Mouse (Mus musculus): ENCODE measurements at regions not wholly inside any gene's neighbourhood (a gene's known extent, or its start where the extent isn't known, plus 50 kb on each side); places are given as distances from the start of the nearest gene placed in this dataset.

GRCm38 (mm10) chr7:114912109-114912508, 168.6 kb downstream of the Insc start:
- DNase-seq (ENCODE audit: low spot score in 2 of 2), result no peak

DNA sequence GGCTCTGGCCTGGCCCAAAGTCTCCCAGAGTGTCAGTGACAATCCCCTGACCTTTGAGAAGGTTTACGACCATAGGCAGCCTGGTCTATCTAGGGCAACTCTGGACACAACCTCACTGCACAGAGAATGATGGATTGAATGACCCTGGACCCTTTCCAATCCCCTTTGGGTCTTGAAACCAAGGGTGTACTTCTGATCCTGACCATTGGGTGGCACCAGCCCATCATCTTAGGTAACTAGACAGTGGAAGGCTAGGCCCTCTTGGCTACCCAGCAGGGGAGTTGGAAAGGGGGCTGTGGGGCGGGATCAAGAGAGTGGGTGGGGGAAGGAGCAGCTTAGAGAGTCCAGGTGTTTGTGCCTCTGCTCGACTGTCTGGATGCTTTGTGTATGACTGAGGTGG, 178.7 kb downstream of the Insc start:
- peak; percentile 48 to 82 for DNase-seq (ENCODE audit: low spot score in 2 of 2)

GRCm38 (mm10) chr7:114933861-114934260, 190.4 kb downstream of the Insc start:
- DNase-seq (ENCODE audit: low spot score in 2 of 2), result no peak

- DNase-seq (ENCODE audit: low spot score in 2 of 2), result no peak
Observed at GRCm38 (mm10) chr7:114950759-114951158, 207.3 kb downstream of the Insc start.

DNA sequence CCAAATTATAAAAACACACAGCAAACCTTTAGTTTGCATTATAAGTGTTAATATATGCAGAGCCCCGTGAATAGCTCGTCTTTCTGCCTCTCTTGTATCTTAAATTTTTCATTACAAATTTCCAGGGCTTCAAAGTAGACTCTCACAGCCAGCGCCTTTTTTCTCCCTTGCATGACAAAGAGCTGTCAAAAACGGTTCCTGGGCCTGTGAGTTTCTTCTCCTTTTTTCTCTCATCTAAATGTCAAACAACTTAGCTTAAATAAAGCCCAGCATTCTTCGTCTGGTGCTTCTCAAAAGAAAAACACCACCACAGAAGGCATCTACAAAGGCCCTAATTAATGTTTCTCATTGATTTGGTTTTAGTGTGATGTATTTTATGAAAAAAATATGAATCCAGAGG, 219.7 kb downstream of the Insc start:
- DNase-seq (ENCODE audit: low spot score in 2 of 2), result no peak

DNA sequence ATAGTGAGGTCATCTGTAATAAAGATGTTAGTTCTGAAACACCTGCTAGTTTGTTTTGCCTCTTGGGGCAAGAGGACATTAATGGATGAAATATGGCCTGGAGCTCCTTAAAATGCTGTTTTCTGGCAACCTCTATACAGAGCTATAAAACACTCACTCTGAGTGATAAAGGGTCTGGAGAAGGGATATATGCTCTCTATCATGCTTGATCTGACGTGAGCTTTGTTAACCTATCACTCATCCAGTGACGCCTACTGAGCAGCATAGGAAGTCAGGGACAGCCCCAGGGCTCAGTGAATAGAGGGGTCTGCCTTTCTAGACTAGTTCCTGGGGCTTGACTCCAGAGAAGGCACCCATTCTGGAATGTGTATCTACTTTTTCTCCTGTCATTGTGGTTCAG, 222.4 kb downstream of the Insc start:
- no peak for DNase-seq (ENCODE audit: low spot score in 2 of 2)

GRCm38 (mm10) chr7:114986481-114986880, 243.0 kb downstream of the Insc start:
- DNase-seq (ENCODE audit: low spot score in 2 of 2), result no peak

GRCm38 (mm10) chr7:114991255-114991654, 247.8 kb downstream of the Insc start:
- peak in 1 of 2 experiments; percentile 28 for DNase-seq (ENCODE audit: low spot score in 2 of 2)

DNA sequence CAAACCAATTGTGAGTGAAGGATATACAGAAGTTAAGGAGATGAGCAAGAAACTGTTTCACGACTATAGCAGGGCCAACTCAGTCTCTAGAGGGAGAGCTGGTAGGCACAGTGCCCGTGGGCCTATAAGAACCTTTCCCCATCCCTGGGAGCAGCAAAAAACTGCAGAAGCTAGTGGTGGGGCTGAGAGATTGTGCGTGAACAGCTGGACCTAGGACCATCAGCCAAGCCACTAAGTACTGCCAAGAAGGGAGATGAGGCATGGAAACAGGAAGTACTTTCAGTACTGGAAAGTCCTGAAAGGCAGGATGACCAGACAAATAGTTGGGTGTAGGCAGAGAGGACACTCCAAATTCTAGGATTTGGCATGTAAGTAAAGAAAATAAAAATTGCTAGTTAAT, 248.9 kb downstream of the Insc start:
- DNase-seq (ENCODE audit: low spot score in 2 of 2), result no peak

- peak in 1 of 2 experiments; percentile 14 for DNase-seq (ENCODE audit: low spot score in 2 of 2)
Observed at GRCm38 (mm10) chr7:115000796-115001524, 257.5 kb downstream of the Insc start.

DNA sequence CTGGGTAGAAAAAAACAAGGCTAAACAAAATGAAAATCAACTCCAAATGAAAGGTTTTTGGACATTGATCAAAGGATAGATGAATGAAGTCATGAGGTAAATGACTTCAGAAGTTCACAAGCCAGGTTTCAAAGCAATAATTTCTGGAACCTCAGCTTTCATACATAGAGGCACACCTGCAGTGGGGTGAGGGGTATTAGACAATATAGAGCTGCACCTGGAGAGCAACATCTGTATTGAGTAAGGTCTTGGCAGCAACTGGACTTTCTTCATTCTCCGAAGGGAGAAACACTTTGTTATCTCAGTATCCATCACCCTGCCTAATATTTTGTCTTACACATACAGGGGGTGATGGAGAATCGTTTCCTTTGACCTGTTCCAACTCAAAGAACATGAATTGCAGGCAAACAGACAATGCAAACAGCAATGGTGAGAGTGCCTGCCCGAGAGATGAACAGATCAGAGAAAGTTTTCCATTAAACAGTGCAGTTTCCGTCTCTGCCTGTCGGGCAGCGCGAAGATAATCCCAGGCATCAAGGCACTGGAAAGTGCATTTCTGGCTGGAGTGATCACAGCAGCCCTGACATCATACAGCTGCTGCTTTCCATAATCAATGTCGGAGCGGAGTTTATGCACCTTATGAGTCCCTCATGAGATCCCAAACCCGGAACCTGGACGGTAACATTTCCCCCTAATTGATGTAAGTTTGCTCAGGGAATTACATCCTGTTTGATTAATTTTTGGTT, 270.9 kb downstream of the Insc start:
- no peak for DNase-seq (ENCODE audit: low spot score in 2 of 2)

DNA sequence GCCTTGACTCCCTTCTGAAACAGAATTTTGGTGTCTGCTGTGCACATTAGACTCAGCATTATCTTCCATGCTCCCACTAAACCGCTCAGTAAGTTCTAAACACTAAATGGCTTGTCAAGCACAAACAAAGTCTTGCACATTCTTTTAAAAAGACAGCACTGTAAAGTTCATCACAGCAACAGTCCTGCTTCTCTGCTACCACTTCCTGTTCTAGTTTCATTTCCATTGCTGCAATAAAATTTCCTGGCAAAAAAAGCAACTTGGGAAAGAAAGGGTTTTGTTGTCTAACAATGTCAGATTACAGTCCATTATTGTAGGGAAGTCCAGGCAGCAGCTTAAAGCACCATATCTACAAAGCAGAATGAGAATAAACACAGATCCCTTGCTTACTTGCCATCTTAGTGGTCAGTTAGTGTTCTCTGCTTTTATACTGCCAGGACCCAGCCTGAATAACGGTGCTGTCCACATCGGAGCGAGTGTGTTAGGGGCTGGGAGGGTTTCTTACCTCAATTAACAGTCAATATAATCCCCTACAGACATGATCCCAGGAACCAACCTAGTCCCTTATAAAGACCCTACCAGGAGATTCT, 276.0 kb downstream of the Insc start:
- DNase-seq (ENCODE audit: low spot score in 2 of 2), result no peak

- DNase-seq (ENCODE audit: low spot score in 2 of 2), result no peak
Observed at GRCm38 (mm10) chr7:115020023-115020422, 276.5 kb downstream of the Insc start.

DNA sequence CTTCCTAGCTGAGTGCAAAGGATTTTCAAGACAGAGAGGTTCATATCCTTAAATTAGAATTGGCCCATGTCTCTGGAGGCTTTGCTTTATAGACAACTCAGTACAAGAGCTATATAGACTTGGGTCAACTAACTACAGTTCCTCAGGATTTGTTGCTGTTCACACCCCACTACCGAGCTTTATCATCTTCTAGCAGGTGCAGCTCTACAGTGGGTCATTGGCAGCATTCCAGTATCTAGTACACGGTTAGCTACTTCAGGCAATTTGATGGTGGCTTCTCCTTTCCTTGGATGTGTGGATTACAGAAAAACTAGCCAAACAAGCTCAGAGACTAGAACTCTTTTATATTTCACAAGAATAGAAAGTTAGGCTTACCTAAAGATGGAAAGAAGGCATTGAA, 282.3 kb downstream of the Insc start:
- no peak for DNase-seq (ENCODE audit: low spot score in 2 of 2)

- DNase-seq (ENCODE audit: low spot score in 2 of 2), result no peak
Observed at GRCm38 (mm10) chr7:115027685-115028084, 284.2 kb downstream of the Insc start.

DNA sequence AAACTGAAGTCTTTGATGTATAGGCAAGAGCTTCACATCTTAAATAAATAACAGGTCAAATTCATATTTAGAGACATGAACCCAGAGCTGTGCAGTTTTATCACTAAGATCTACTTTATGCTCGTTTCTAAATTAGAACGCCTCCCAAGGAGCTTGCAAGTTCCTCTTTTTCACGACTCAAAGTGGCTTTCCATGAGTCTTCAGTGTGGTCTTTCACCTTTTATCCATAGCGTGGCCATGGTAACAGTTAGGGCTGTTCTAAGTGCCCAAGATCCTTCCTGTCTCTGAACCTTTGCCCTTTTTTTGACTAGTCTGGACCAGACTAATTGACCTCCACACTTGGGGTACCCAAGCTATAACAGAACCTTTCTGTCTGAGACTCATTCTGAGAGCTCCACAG, 290.5 kb downstream of the Insc start:
- no peak for DNase-seq (ENCODE audit: low spot score in 2 of 2)

DNA sequence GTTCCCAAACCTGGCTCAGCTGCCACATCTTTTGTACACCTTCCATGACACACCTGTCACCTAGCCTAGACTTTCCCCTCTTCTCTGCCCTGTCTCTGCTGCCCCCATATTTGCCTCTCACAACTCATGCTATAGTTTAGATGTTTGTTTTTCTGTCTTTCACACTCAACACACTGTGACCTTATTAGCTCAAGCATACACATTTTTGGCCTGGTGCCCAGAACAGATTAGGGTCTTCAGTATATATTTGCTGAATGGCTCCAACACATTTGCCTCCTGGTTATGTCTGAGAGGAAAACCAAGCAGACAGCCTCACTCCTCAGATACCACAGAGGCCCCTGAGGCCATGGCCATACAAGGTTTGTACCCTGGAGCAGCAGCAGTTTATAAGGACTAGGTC, 312.0 kb downstream of the Insc start:
- DNase-seq (ENCODE audit: low spot score in 2 of 2), result no peak

DNA sequence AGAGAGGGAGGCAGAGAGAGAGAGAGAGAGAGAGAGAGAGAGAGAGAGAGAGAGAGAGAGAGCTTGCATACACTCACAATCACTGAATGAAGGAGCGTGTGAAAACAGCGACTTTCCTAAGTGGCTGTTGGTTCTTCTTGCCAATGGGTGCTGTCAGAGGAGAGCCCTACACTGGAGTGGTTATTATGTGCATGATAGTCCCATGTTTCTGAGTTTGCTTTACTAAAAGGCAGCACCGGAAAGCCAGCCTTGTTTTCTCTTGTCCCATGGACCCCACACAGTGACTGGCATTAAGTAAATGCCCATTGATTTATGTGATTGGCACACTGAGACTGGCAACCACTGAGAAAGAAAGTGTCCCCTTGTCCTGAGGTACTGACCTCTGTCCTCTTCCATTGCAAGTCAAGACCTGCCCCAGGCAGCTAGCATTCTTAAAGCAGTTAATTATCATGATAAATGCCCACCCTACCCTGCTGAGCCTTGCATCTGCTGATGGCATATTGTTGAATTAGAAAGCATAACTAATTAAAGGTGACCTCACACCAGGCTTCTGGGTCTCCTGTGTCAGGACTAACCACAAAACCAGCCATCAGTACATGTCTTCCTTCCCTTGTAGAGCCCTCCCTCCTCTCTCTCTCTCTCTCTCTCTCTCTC, 313.6 kb downstream of the Insc start:
- DNase-seq (ENCODE audit: low spot score in 2 of 2), result no peak

DNA sequence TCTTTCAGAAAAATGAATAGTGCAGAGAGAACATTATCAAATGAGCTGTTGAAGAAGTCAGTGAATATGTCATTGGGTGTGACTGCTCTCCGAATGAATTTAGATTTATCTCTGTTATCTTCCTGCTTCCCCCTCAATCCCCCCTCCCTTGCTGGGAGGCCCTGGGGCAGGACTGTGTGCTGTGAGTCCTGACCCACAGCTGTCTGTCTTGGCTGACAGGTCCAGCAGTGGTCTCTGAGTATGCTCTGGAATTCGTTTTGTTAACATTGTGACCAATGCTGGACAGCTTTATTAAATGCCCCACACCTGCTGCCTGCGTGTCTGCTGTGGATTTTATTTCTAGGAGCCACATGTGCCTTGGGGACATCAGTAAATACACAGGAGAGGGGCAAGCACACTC, 314.2 kb downstream of the Insc start:
- no peak for DNase-seq (ENCODE audit: low spot score in 2 of 2)

GRCm38 (mm10) chr7:115060171-115060570, 316.7 kb downstream of the Insc start:
- no peak for DNase-seq (ENCODE audit: low spot score in 2 of 2)

GRCm38 (mm10) chr7:115062817-115063216, 319.3 kb downstream of the Insc start:
- DNase-seq (ENCODE audit: low spot score in 2 of 2), result no peak

DNA sequence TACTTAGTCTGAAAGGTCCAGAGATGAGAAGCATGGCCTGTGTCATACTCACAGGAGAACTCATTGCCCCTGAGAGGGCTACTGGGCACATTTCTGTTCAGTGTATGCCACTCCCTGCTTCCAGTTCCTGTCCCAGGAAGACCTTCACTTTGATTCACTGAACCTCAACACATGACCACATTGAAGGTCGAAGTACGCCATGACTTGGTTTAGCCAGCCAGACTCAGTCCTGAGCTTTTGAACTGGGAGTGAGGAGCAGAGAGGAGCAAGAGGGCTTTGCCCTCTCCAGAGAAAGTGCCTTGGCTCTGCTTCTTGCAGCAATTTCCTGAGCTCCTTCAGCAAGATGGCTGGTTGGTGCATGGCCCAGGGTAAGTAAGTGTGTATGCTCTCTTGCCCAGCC, 324.1 kb downstream of the Insc start:
- no peak for DNase-seq (ENCODE audit: low spot score in 2 of 2)
